ENCODE assay signal across 8 mouse cellular contexts in genomic region chr10:42760329-42760728, GRCm38 (mm10). TPM values are rescaled to one million over a fixed set of nuclear protein-coding genes. Genes with fewer than 3 reads are reported as not detected.
DNase-seq lines count a peak whose midpoint lies in the region; ATAC-seq lines count a peak whose summit lies in the region.

No protein-coding gene starts in this region.

- H3K27ac ChIP-seq in heart, embryonic 11.5 days (ENCODE audit: low read depth, low read length): no peak overlapping the region
- no peak overlapping the region for H3K27ac ChIP-seq in liver, embryonic 12.5 days
- no peak overlapping the region for H3K27ac ChIP-seq in forebrain, embryonic 14.5 days (ENCODE audit: low read depth, low read length)

- intact Hi-C loops in heart, postnatal 25 days (cut with DNase I): loop anchor here (5.0 to 10.0 kb wide), 3 partner anchors 256 to 948 kb away; partner anchors contain the start of genes 1700021F05Rik and Snx3

- no peaks in the 10 kb centered on the region for H3K9me3 ChIP-seq in heart, embryonic 11.5 days (replicated peaks; ENCODE audit: control insufficient read depth, low read length)
- H3K9me3 ChIP-seq in liver, embryonic 12.5 days (replicated peaks): no peaks in the 10 kb centered on the region
- H3K9me3 ChIP-seq in forebrain, embryonic 14.5 days (replicated peaks; ENCODE audit: control insufficient read depth, low read length): no peaks in the 10 kb centered on the region

- peak overlapping the region; percentile 73 for H3K4me2 ChIP-seq in heart, embryonic 11.5 days
- peak overlapping the region; percentile 82 for H3K4me2 ChIP-seq in liver, embryonic 12.5 days
- no peak overlapping the region for H3K4me2 ChIP-seq in forebrain, embryonic 14.5 days (ENCODE audit: low read length)

- H3K4me1 ChIP-seq in heart, embryonic 11.5 days (ENCODE audit: control insufficient read depth, insufficient read depth, low read length): peaks cover 6% of the 10 kb centered on the region
- H3K4me1 ChIP-seq in liver, embryonic 12.5 days: peaks cover 40% of the 10 kb centered on the region
- peaks cover 22% of the 10 kb centered on the region for H3K4me1 ChIP-seq in forebrain, embryonic 14.5 days (ENCODE audit: control insufficient read depth, insufficient read depth, low read length)

- no peak for DNase-seq in heart, postnatal 25 days (ENCODE audit: low spot score)
- peak; percentile 17 to 22 for DNase-seq in B cell, adult 2 months
- peak; percentile 41 for DNase-seq in cerebellum, adult 9-11 months
- DNase-seq in splenic B cell, adult 2 months (ENCODE audit: low read depth, low spot score): peak; percentile 41
- no peak for DNase-seq in forebrain, embryonic 14.5 days (ENCODE audit: low spot score)
- no peak for DNase-seq in layer of hippocampus, adult 18-20 months (ENCODE audit: low spot score in 2 of 2)

- no peak overlapping the region for H3K9ac ChIP-seq in heart, embryonic 11.5 days (ENCODE audit: low read depth, low read length)
- no peak overlapping the region for H3K9ac ChIP-seq in liver, embryonic 12.5 days
- no peak overlapping the region for H3K9ac ChIP-seq in forebrain, embryonic 14.5 days (ENCODE audit: low read length)

- 54% methylated on average over 8 of the region's 8 CpGs for WGBS in heart, embryonic 11.5 days (ENCODE audit: insufficient replicate concordance)
- 51% methylated on average over 8 of the region's 8 CpGs for WGBS in liver, embryonic 12.5 days (ENCODE audit: insufficient replicate concordance)
- 63% methylated on average over 8 of the region's 8 CpGs for WGBS in forebrain, embryonic 14.5 days

- no peak overlapping the region for H3K4me3 ChIP-seq in heart, embryonic 11.5 days (ENCODE audit: low read depth, low read length)
- H3K4me3 ChIP-seq in liver, embryonic 12.5 days: peak overlapping the region; percentile 98; the same call in 1 of the 2 replicates
- no peak overlapping the region for H3K4me3 ChIP-seq in forebrain, embryonic 14.5 days (ENCODE audit: low read depth, low read length)

- no peaks in the 10 kb centered on the region for H3K36me3 ChIP-seq in heart, embryonic 11.5 days (ENCODE audit: control insufficient read depth, insufficient read depth, low read length)
- H3K36me3 ChIP-seq in liver, embryonic 12.5 days: no peaks in the 10 kb centered on the region
- no peaks in the 10 kb centered on the region for H3K36me3 ChIP-seq in splenic B cell, adult 2 months (ENCODE audit: control insufficient read depth, insufficient read depth, low read length, poor library complexity, severe bottlenecking)
- H3K36me3 ChIP-seq in forebrain, embryonic 14.5 days (ENCODE audit: control insufficient read depth, insufficient read depth, low read length): no peaks in the 10 kb centered on the region

- H3K27me3 ChIP-seq in heart, embryonic 11.5 days (ENCODE audit: control insufficient read depth, insufficient read depth, low read length): no peaks in the 10 kb centered on the region
- H3K27me3 ChIP-seq in liver, embryonic 12.5 days (replicated peaks): peaks cover 5% of the 10 kb centered on the region; the same call in 1 of the 2 replicates
- no peaks in the 10 kb centered on the region; the same call in 1 of the 2 replicates for H3K27me3 ChIP-seq in splenic B cell, adult 2 months (ENCODE audit: control insufficient read depth, insufficient read depth, low read length, poor library complexity, severe bottlenecking)
- no peaks in the 10 kb centered on the region for H3K27me3 ChIP-seq in forebrain, embryonic 14.5 days (replicated peaks; ENCODE audit: control insufficient read depth, insufficient read depth, low read length)

- no peak for ATAC-seq in heart, embryonic 11.5 days (replicated peaks; ENCODE audit: insufficient number of reproducible peaks, low FRiP score, low TSS enrichment)
- ATAC-seq in liver, embryonic 12.5 days: no peak
- no peak for ATAC-seq in forebrain, embryonic 14.5 days

RNA-seq across cellular contexts. Expression of gene Sec63, which starts 1.0 kb away (rescaled TPM):
- polyA plus RNA-seq in heart, embryonic 11.5 days (2014; fragmentation: Nextera tagmentation; extraction: Ambion mirVana): 17.3 and 19.0 TPM in 2 replicates
- total RNA-seq in heart, postnatal 25 days (2021): 10 to 100 TPM; 20.6 to 22.3 TPM
- polyA plus RNA-seq in liver, embryonic 12.5 days (2016; fragmentation: Nextera tagmentation; extraction: Ambion mirVana): 13.1 TPM in 2 replicates
- 22.4 and 23.0 TPM in 2 replicates for polyA plus RNA-seq in forebrain, embryonic 14.5 days (2014; fragmentation: Nextera tagmentation; extraction: Ambion mirVana)
- 10 to 100 TPM; 44.8 to 51.1 TPM for total RNA-seq in layer of hippocampus, adult 18-20 months (2021)

Comparison
In these comparisons a context has a peak if more than half of its experiments do, and no peak if none do; other contexts are left out.
1. DNase-seq: peak in B cell, adult 2 months (2 of 2), cerebellum, adult 9-11 months (single experiment) and splenic B cell, adult 2 months (single experiment); none in heart, postnatal 25 days (single experiment), forebrain, embryonic 14.5 days (single experiment) and layer of hippocampus, adult 18-20 months (0 of 2).